Mouse (Mus musculus) v-Abl transformed pro-B cells (cell line): Measurements from ENCODE around the gene Nat8f5.
"Not testable (repeated sequence)": the region's sequence is repeated elsewhere in the genome, so short reads cannot be mapped to it uniquely, and the experiment has no call there.

Experiments
- in situ Hi-C, 2 experiments: fragments of 400-800 bp; cut with MboI; formaldehyde crosslinking; loops; one replicate each; pipeline ENCODE4 v1.15.1; 2025; ENCODE audit not compliant: unreplicated experiment in 2 of 2

The Nat8f5 gene

DNA sequence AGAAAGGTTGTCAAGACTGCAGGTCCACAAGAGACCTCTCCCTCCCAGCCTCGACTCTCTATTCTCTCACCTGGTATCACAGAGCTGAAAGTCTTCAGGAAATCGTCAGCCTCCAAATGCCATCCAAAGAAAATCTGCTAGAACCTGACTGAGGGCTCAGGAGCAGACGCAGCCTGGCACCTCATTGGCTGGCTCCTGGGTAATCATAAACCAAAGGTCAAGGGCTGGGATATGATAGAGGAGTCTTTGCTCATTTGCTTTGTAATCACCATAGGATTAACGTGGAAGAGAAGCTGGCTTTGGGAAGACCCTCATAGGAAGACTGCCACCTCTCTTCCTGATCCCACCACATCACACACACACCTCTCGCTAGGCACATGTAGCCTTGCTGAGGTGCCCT, at the start of gene Nat8f5, which contains the start of gene Nat8f6:
Gene Nat8f5 (minus strand): TSS at position 136 of the 400 bp plus-strand sequence.
Gene Nat8f6 (minus strand): TSS at position 118 of the 400 bp plus-strand sequence.
- in situ Hi-C loops, result loop anchor here in 1 of 2 experiments (10.0 kb wide), 1 partner anchor 184 kb away; no protein-coding TSS in a partner anchor

DNA sequence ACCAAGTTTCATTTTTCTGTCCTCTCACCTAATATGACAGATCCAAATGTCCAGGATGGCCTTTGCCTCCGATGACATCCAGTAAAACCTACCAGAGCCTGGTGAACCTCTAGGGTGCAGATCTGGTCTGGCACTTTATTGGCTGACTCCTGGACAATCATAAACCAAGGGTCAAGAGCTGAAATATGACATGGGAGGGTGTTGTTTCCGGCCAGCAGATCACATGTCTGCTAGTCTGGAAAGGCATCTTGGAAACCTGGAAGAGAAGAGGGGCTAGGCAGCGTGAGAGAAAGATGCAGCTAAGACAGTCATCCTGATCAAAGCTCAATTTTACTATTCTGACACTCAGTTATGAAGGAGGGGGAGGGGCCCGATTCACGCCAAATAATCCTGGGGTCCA, 48.2 kb upstream of the Nat8f5 start, which contains the start of gene Nat8f2:
Gene Nat8f2 (minus strand): TSS at position 153 of the 400 bp plus-strand sequence.
- in situ Hi-C loops, result not testable (repeated sequence)

DNA sequence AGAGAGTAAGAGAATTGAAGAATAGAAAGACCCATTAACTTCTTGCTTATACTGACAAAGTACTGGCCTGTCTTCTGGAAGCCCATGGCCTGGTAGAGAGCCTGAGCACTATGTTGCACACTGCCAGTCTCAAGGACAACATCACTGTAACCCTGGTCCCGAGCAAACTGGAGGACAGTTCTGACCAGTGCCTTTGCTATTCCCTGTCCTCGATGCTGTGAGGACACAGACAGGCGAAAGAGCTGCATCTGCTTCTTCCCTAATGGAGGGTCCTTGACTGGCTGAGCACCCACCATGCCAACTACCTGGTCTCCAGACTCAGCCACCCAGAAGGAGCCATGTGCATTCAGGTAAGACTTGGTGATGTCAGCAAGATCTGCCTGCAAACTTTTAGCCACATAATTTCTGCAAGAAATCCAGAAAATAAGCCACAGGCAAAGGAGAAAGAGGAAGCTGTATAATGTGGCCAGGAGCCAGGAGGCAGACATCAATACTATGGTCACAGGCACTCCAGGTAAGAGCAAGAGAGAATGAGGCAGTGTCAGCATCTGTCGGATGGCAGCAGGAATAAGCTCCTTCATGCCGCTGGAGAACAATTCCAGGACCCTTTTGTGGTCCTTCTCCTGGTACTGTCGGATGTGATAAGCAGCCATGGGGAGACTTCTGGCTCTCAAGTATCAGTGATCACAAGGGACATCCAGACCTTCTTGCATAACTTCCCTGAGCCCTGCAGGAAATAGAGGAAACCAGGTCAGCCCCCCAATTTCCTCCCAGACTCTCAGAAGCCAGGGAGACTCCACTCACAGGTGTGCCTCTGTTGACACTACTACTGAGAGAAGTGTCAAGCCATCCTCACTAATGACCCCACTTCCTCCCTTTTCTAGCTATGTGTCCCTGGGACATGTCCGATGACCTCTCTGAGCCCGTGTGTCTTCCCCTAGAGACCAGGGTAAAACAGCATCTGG, 47.2 kb upstream of the Nat8f5 start:
- in situ Hi-C loops, result no loop called here

DNA sequence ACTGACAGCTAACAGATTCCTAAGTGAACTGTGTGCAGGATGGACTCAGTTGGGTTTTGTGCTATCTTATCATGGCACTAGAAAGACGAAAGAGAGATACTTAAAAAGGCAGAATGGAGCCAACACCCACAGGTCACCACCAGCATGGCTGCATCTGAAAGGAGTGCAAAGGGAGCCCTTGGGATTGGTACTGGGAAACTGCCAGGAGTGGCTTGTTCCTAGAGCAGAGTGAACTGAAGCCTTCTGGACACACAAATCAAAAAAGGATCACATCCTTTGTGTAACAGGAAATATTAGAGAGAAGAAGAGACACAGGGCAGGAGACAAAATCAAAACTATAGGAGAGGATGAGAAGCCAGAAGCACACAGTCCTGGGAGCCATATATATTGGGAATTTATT, 46.2 kb upstream of the Nat8f5 start:
- in situ Hi-C loops, result not testable (repeated sequence)

DNA sequence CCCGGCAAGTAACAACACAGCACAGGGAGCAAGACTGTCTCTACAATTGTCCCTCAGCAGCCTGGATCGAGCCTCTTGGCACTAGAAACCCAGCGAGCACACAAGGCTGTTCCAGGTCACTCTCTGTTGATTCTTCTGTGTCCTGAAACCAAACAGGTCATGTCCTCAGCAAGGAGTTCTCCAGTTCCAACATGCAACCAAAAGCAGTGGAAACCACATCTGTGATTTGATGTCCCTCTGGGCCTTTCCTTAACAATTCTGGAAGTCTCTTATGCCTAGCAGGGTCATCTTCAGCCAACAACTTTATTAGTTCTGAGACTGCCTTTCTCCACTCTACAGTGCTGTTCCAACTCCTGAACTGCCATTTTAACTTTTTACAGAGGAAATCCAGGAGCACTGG, 45.4 kb upstream of the Nat8f5 start:
- in situ Hi-C loops, result not testable (repeated sequence)

DNA sequence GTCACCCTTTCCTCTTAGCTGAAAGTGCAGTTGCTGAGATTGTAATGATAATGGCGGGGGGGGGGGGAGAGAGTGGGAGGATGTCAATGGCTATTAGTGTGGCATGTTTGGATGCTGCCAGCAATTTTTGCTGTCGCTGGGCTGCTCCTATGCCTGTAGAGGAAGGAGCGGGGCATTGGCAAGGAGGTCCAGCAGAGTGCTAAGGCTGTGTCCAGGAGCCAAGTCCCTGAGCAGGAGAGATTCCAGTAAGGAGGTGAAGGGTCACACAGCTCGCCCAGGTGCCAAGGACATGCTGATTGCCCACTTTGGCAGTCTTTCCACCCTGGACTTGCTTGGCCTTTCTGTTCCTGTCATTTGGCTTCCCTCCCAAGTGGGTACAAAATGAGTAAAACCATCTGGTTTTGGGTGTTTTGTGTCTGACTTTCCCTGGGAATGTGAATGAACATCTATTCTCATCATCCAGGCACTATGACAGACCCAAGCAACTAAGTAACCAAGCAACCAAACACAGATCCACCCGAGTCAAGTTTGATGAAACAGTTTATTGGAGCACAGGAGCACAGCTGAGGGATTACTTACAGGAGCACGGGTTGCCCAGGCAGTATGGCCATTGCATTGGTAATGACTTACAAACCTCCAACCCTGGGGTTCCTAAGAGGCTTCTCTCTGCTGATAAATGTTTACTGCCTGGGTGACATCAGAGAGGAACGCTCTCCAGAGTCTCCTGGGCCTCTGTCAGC, 44.3 kb upstream of the Nat8f5 start:
- in situ Hi-C loops, result not testable (repeated sequence)

DNA sequence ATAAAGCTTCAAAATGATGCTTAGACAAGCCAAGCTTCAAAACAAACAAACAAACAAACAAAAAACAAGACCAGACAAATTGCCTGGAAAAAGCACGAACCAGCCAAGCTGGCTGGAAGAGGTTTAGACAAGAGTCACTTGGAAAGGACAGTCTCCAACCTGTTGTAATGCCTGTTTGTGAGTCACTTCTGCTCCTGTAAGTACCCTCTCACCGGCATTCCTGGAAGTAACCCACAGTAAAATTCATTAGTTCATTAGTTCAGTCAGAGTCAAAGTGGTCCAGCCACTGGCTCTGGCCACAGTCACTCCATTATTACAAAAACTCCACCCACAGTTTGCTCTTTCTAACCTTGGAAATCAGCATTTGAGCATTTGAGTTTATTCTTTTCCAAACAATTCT, 43.1 kb upstream of the Nat8f5 start:
- in situ Hi-C loops, result no loop called here

DNA sequence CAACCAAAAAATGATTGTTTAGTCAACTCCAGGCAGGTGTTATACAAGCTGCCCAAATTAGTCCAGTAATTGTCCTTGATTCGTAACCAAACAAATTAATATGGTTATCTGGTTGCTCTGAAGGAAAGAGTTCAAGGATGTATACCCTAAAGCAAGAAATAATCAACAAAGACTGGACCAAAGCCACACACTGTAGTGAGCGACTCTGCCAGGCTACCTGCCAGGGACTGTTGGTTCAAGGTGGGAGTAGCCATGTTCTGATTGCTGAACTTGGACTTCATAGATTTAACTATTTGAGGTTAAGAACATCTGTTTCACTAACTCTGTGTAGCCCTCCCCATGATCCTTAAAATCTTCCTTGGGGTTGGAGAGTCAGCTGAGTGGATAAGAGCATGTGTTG, 42.4 kb upstream of the Nat8f5 start:
- in situ Hi-C loops, result no loop called here

DNA sequence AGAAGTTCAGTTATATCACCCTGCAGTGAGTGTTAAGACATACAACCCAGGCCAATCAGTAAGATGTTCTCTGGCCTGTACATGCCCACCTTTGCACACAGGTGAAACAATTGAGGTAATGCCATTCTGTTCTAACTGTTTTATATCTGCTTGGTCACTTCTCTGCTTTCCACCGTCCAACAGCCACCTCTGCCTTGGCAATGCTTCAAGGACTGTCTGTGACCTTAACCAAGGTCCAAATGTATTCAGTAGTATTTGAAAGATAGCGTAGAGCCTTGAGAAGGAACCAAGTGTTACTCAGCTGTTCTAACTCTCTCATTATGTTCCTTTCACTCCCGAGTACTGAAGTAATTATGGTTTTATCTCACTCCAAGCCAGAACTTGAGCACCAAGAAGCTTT, 41.8 kb upstream of the Nat8f5 start:
- in situ Hi-C loops, result no loop called here

DNA sequence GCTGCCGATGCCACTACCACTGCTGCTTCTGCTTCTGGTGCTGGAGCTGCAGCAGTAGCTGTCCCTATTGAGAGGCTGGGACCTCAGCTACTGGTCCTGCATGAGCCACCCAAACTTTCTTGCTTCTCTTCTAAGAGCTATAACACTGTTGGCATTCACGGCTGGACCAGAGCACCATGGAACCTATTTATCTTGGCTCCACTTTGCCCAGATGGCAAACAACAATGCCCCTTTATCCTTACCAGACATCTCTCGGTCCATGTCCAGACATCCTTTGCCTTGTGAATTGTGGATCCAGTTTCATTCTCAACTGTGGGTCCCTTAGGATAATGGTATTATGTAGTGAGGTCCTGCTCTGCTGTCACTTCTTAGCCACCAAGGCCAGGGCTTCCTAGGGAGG, 40.5 kb upstream of the Nat8f5 start:
- in situ Hi-C loops, result no loop called here

DNA sequence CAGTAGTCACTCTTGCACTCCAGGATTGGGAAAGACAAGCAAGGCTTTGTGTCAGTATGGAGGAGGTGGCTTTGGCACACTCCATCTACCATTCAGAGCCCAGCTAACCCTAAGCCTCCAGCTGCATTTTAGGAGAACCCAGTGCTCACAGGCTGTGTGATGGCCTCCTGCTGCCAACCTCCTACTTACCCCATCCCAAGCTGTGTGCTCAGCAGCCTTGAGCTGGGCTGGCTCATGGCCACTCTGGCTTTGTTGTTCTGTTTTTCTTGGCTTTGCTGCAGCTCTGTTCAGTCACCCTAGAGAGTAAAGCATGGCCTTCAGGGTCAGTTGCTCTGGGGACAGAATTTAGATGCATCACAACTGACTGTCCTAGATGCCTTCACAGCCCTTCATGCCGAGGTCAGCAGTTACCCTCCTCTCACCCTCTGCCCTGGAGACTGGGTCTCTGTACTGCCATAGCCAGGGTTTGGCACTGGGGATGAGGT, 35.5 kb upstream of the Nat8f5 start:
- in situ Hi-C loops, result no loop called here

DNA sequence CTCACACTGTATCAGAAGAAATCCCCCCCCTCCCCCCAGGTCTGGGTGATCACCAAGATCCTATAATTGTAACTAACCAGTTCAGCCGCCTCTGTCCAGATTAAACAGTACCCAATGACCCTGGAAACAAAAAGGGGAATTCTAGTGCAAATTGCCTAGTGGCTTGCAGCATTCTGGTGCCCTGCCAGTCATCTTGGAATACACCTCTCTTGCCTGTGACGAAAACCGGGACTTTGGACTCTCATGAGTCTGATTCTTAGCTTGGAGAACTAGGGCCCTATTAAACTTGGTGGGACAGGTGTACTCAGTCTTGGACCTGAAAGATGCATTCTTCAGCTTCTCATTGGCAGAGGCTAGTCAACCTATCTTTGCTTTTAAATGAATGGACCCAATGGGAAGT, 32.7 kb upstream of the Nat8f5 start:
- in situ Hi-C loops, result no loop called here

DNA sequence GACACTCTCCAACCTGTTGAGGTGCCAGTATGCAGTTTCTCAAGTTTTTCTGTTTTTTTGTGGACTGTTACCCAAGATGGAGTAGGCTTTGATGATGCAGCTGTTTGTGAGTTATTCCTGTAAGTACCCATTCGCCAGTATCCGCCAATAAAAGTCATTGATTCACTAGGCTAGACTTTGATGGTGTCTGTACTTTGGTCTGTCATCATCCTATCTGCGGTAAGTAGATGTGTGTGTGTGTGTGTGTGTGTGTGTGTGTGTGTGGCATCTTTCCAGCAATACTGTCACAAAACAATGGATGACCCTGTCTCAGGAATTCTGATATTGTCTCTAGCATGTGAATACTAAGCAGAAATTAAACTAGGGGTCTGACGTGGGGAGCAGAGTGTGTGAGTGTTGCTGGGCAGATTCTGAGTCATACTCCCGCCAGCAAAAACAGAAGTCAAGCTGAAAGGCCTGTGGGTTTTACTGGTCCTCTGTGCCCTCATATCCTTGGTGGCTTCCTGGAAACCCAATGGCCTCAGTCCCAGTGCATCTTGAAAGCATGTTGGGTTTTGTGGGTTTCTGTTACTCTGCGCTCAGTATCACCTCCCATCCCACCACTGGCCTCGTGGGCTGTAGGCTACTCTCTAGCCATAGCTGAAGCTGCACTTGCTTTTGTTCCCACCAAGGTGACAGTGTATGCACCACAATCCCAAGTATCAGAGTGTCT, 30.4 kb upstream of the Nat8f5 start:
- in situ Hi-C loops, result no loop called here

DNA sequence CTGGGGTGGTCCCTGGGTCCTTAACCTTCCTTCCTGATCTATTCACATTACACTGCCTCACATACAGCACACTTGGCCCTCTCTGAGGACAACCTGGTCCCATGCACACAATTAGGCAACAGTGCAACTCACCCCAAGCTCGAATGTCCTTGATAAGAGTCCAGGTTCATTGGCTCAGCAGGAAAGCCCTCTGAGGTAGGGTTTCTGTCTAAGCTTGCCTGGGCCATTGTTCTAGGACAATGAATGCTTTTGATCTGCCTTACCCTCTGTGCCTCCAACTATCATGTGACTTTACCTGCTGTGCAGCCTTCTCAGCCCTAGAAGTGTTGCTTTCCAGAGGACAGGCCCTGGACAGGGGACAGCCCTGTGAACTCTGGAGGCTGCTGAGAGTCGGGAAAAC, 28.5 kb upstream of the Nat8f5 start:
- in situ Hi-C loops, result no loop called here

DNA sequence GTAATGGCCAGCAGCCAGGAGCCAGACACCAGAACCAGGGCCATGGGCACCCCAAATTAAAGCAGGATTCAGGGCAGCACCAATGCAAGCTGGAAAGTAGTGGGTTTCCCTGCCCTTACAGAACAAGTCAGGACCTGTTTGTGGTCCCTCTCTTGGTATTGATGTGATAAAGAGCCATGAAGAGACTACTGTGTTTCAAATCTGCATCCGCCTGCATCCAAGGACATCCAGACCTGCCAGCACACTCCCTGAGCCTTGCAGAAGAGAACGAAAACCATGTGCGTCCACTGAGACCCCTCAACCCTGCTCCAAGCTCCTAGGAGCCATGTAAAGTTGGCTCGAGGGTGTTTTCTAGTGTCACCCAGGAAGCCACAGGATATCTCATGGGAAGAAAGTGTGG, 27.4 kb upstream of the Nat8f5 start:
- in situ Hi-C loops, result no loop called here

DNA sequence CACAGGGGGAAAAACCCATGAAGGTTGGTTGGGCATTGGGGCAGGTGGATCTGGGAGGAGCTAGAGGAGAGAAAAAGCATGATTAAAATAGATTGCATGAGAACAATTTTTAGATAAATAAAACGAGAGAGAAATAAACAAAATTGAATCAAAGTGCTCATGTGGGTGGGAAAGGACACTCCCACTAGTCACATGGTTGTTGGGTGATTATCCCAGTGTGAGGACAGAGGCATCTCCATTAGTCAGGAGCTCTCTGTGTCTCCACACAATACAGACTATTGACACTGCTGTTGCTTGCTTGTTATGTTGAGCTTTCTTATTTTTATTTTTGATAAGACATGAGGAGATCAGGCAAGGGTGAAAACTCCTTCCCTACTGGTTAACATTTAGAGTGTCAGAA, 26.1 kb upstream of the Nat8f5 start:
- in situ Hi-C loops, result no loop called here

DNA sequence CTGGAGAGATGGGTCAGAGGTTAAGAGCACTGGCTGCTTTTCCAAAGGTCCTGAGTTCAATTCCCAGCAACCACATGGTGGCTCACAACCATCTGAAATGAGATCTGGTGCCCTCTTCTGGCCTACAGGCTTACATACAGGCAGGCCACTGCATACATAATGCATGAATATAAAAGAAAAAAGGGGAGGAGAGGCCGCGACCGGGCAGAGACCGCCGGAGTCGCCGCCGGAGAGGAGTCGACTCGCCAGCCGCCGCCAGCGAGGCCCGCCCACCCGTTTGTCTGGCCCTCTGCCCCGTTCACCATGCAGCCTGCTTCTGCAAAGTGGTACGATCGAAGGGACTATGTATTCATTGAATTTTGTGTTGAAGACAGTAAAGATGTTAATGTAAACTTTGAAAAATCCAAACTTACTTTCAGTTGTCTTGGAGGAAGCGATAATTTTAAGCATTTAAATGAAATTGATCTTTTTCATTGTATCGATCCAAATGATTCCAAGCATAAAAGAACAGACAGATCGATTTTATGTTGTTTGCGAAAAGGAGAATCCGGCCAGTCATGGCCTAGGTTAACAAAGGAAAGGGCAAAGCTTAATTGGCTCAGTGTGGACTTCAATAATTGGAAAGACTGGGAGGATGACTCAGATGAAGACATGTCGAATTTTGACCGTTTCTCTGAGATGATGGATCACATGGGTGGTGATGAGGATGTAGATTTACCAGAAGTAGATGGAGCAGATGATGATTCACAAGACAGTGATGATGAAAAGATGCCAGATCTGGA, 23.1 kb upstream of the Nat8f5 start:
- in situ Hi-C loops, result not testable (repeated sequence)

DNA sequence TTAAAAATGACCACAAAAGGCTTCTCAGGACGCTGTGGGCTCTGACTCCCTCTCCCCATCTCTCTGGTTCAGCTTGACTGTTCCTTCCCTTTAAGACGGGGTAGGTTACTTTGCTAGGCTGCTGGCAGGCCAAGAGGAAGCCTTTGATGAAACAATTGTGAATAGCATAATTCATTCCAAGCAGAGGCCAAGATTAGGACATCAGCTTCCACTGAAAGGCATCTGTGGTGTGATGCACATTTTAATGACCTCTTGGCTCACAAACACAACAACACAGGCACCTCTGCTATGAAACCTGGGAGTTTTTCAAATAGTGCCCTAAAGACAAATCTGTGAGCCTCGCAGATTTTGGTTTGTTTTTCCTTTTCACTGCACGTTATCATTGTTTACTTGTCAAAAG, 19.2 kb upstream of the Nat8f5 start:
- in situ Hi-C loops, result no loop called here

DNA sequence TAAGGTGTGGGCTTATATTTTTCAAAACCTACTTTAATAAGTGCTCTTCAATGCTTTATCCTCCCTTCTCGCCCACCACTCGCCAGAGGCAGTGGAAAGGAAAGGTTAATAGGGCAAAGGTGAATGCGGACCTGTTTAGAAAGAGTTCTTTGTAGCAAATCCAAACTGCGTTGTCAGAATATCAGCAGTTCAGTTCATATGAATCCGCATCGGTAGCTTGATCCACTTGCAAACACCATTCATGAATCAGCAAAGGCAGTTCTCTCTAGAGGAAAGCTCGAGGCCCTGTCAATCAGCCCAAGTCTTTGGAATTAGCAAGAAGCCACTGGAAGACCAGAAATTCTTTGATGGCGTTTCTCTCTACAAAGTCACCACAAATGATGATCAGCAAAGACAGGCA, 17.9 kb upstream of the Nat8f5 start:
- in situ Hi-C loops, result no loop called here

DNA sequence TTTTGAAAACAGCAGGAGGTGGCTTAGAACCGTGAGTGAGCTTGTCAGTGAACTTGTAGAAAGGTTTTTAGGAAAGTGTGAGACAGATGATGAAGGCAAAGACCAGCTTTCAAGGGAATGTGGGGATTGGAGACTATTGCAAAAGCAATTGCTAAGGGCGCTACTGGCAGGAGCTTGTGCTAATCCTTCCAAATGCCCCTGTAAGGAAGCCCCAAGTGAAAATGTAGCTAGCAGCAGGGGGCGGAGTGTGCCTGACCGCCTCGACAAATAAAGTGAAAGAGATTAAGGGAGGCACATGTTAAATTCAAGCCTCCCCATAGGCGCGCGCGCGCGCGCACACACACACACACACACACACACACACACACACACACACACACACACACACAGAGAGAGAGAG, 16.5 kb upstream of the Nat8f5 start:
- in situ Hi-C loops, result not testable (repeated sequence)
